Mouse (Mus musculus): ENCODE results near the gene Tex9.

GRCm38 (mm10) chr9:72440948-72441926, 50.8 kb downstream of the Tex9 start:
- TF ChIP-seq CTCF (IDR thresholded peaks at IDR 0.05; ENCODE audit: control insufficient read depth, insufficient read depth, low read length) = no peak
- no peak for TF ChIP-seq POLR2A (IDR thresholded peaks at IDR 0.05; ENCODE audit: borderline replicate concordance, control insufficient read depth, low read depth, low read length)

Measured in bone marrow, adult 2 months (tissue).